Mouse (Mus musculus): ENCODE measurements around the gene Wdr31. TPM values are rescaled to one million over a fixed set of nuclear protein-coding genes. Genes with fewer than 3 reads are reported as not detected.

Wdr31 gene
- polyA plus RNA-seq, 1 experiment from 2014 or later, result 6.4 TPM

GRCm38 (mm10) chr4:62460348-62460747 is 10.3 kb downstream of the Wdr31 start:
- Histone ChIP-seq H3K4me2 (ENCODE audit: low read depth, low read length) (no peak overlapping the region), H3K9ac (replicated peaks; ENCODE audit: low read length) (no peak overlapping the region), H3K4me1 (ENCODE audit: control insufficient read depth, insufficient read depth, low read length) (no peaks in the 10 kb centered on the region), H3K27me3 (ENCODE audit: control insufficient read depth, insufficient read depth, low read length) (no peaks in the 10 kb centered on the region), H3K9me3 (replicated peaks; ENCODE audit: control insufficient read depth, low read length) (no peaks in the 10 kb centered on the region), H3K36me3 (replicated peaks; ENCODE audit: control insufficient read depth, insufficient read depth, low read depth, low read length) (no peaks in the 10 kb centered on the region), H3K4me3 (ENCODE audit: low read depth, low read length) (no peak overlapping the region), H3K27ac (replicated peaks; ENCODE audit: low read depth, low read length) (no peak overlapping the region)
- 90% methylated on average over 8 of the region's 8 CpGs for WGBS
- DNase-seq (ENCODE audit: low spot score) (no peak), ATAC-seq (replicated peaks; ENCODE audit: insufficient number of reproducible peaks, low FRiP score, low TSS enrichment, low read depth) (no peak)

GRCm38 (mm10) chr4:62459081-62459480 is 11.6 kb downstream of the Wdr31 start:
- DNase-seq (ENCODE audit: low spot score) (no peak), ATAC-seq (replicated peaks; ENCODE audit: insufficient number of reproducible peaks, low FRiP score, low TSS enrichment, low read depth) (no peak)
- no peaks in the 10 kb centered on the region for H3K27me3 ChIP-seq (ENCODE audit: control insufficient read depth, insufficient read depth, low read length)
- WGBS, result 86% methylated on average over 3 of the region's 3 CpGs
- no peak overlapping the region for H3K4me2 ChIP-seq (ENCODE audit: low read depth, low read length)
- no peaks in the 10 kb centered on the region for H3K4me1 ChIP-seq (ENCODE audit: control insufficient read depth, insufficient read depth, low read length)
- H3K4me3 ChIP-seq (ENCODE audit: low read depth, low read length), result no peak overlapping the region
- H3K27ac ChIP-seq (replicated peaks; ENCODE audit: low read depth, low read length), result no peak overlapping the region
- H3K36me3 ChIP-seq (replicated peaks; ENCODE audit: control insufficient read depth, insufficient read depth, low read depth, low read length), result no peaks in the 10 kb centered on the region
- H3K9me3 ChIP-seq (replicated peaks; ENCODE audit: control insufficient read depth, low read length), result no peaks in the 10 kb centered on the region
- H3K9ac ChIP-seq (replicated peaks; ENCODE audit: low read length), result no peak overlapping the region

- 56% methylated on average over 5 of the region's 5 CpGs for WGBS
- Histone ChIP-seq H3K36me3 (replicated peaks; ENCODE audit: control insufficient read depth, insufficient read depth, low read depth, low read length) (no peaks in the 10 kb centered on the region), H3K9me3 (replicated peaks; ENCODE audit: control insufficient read depth, low read length) (no peaks in the 10 kb centered on the region), H3K4me1 (ENCODE audit: control insufficient read depth, insufficient read depth, low read length) (no peaks in the 10 kb centered on the region), H3K4me2 (ENCODE audit: low read depth, low read length) (no peak overlapping the region), H3K4me3 (ENCODE audit: low read depth, low read length) (no peak overlapping the region), H3K27me3 (ENCODE audit: control insufficient read depth, insufficient read depth, low read length) (no peaks in the 10 kb centered on the region), H3K27ac (replicated peaks; ENCODE audit: low read depth, low read length) (no peak overlapping the region), H3K9ac (replicated peaks; ENCODE audit: low read length) (no peak overlapping the region)
- ATAC-seq (replicated peaks; ENCODE audit: insufficient number of reproducible peaks, low FRiP score, low TSS enrichment, low read depth) (no peak; the same call in 1 of the 2 replicates), DNase-seq (ENCODE audit: low spot score) (peak; percentile 60)
These were observed 15.7 kb downstream of the Wdr31 start for GRCm38 (mm10) chr4:62454995-62455394.

GRCm38 (mm10) chr4:62440986-62441385 is 29.7 kb downstream of the Wdr31 start:
- H3K4me2 ChIP-seq (ENCODE audit: low read depth, low read length), result no peak overlapping the region
- no peaks in the 10 kb centered on the region for H3K36me3 ChIP-seq (replicated peaks; ENCODE audit: control insufficient read depth, insufficient read depth, low read depth, low read length)
- no peak overlapping the region for H3K4me3 ChIP-seq (ENCODE audit: low read depth, low read length)
- WGBS, result 71% methylated on average over 4 of the region's 4 CpGs
- no peaks in the 10 kb centered on the region for H3K4me1 ChIP-seq (ENCODE audit: control insufficient read depth, insufficient read depth, low read length)
- H3K27me3 ChIP-seq (ENCODE audit: control insufficient read depth, insufficient read depth, low read length), result no peaks in the 10 kb centered on the region
- ATAC-seq (replicated peaks; ENCODE audit: insufficient number of reproducible peaks, low FRiP score, low TSS enrichment, low read depth) (no peak), DNase-seq (ENCODE audit: low spot score) (no peak)
- no peak overlapping the region for H3K9ac ChIP-seq (replicated peaks; ENCODE audit: low read length)
- H3K27ac ChIP-seq (replicated peaks; ENCODE audit: low read depth, low read length), result no peak overlapping the region
- no peaks in the 10 kb centered on the region for H3K9me3 ChIP-seq (replicated peaks; ENCODE audit: control insufficient read depth, low read length)

GRCm38 (mm10) chr4:62440544-62440943 is 30.2 kb downstream of the Wdr31 start:
- no peak overlapping the region for H3K9ac ChIP-seq (replicated peaks; ENCODE audit: low read length)
- WGBS, result 76% methylated on average over 4 of the region's 4 CpGs
- no peak overlapping the region for H3K4me2 ChIP-seq (ENCODE audit: low read depth, low read length)
- H3K36me3 ChIP-seq (replicated peaks; ENCODE audit: control insufficient read depth, insufficient read depth, low read depth, low read length), result no peaks in the 10 kb centered on the region
- no peaks in the 10 kb centered on the region for H3K4me1 ChIP-seq (ENCODE audit: control insufficient read depth, insufficient read depth, low read length)
- no peak overlapping the region for H3K27ac ChIP-seq (replicated peaks; ENCODE audit: low read depth, low read length)
- DNase-seq (ENCODE audit: low spot score) (no peak), ATAC-seq (replicated peaks; ENCODE audit: insufficient number of reproducible peaks, low FRiP score, low TSS enrichment, low read depth) (no peak)
- no peak overlapping the region for H3K4me3 ChIP-seq (ENCODE audit: low read depth, low read length)
- no peaks in the 10 kb centered on the region for H3K27me3 ChIP-seq (ENCODE audit: control insufficient read depth, insufficient read depth, low read length)
- H3K9me3 ChIP-seq (replicated peaks; ENCODE audit: control insufficient read depth, low read length), result no peaks in the 10 kb centered on the region

- Histone ChIP-seq H3K36me3 (replicated peaks; ENCODE audit: control insufficient read depth, insufficient read depth, low read depth, low read length) (no peaks in the 10 kb centered on the region), H3K27ac (replicated peaks; ENCODE audit: low read depth, low read length) (no peak overlapping the region), H3K4me1 (ENCODE audit: control insufficient read depth, insufficient read depth, low read length) (no peaks in the 10 kb centered on the region), H3K27me3 (ENCODE audit: control insufficient read depth, insufficient read depth, low read length) (no peaks in the 10 kb centered on the region), H3K4me2 (ENCODE audit: low read depth, low read length) (no peak overlapping the region), H3K9me3 (replicated peaks; ENCODE audit: control insufficient read depth, low read length) (no peaks in the 10 kb centered on the region), H3K4me3 (ENCODE audit: low read depth, low read length) (no peak overlapping the region), H3K9ac (replicated peaks; ENCODE audit: low read length) (no peak overlapping the region)
- no peak for DNase-seq (ENCODE audit: low spot score)
- 63% methylated on average over 4 of the region's 4 CpGs for WGBS
- no peak for ATAC-seq (replicated peaks; ENCODE audit: insufficient number of reproducible peaks, low FRiP score, low TSS enrichment, low read depth)
These were observed 30.9 kb downstream of the Wdr31 start for GRCm38 (mm10) chr4:62439793-62440192.

GRCm38 (mm10) chr4:62437871-62438270 is 32.8 kb downstream of the Wdr31 start:
- H3K4me2 ChIP-seq (ENCODE audit: low read depth, low read length), result no peak overlapping the region

GRCm38 (mm10) chr4:62437256-62437778 is 33.4 kb downstream of the Wdr31 start:
- 84% methylated on average over 3 of the region's 3 CpGs for WGBS

More at GRCm38 (mm10) chr4:62437871-62438270, 32.8 kb downstream of the Wdr31 start:
- Histone ChIP-seq H3K9ac (replicated peaks; ENCODE audit: low read length) (no peak overlapping the region), H3K9me3 (replicated peaks; ENCODE audit: control insufficient read depth, low read length) (no peaks in the 10 kb centered on the region), H3K4me1 (ENCODE audit: control insufficient read depth, insufficient read depth, low read length) (no peaks in the 10 kb centered on the region), H3K4me3 (ENCODE audit: low read depth, low read length) (no peak overlapping the region), H3K27me3 (ENCODE audit: control insufficient read depth, insufficient read depth, low read length) (no peaks in the 10 kb centered on the region), H3K36me3 (replicated peaks; ENCODE audit: control insufficient read depth, insufficient read depth, low read depth, low read length) (no peaks in the 10 kb centered on the region), H3K27ac (replicated peaks; ENCODE audit: low read depth, low read length) (no peak overlapping the region)
- WGBS, result 83% methylated on average over 7 of the region's 7 CpGs
- DNase-seq (ENCODE audit: low spot score) (no peak), ATAC-seq (replicated peaks; ENCODE audit: insufficient number of reproducible peaks, low FRiP score, low TSS enrichment, low read depth) (no peak)

More at GRCm38 (mm10) chr4:62437256-62437778, 33.4 kb downstream of the Wdr31 start:
- no peaks in the 10 kb centered on the region for H3K4me1 ChIP-seq (ENCODE audit: control insufficient read depth, insufficient read depth, low read length)
- H3K36me3 ChIP-seq (replicated peaks; ENCODE audit: control insufficient read depth, insufficient read depth, low read depth, low read length), result no peaks in the 10 kb centered on the region
- H3K9me3 ChIP-seq (replicated peaks; ENCODE audit: control insufficient read depth, low read length), result no peaks in the 10 kb centered on the region
- H3K9ac ChIP-seq (replicated peaks; ENCODE audit: low read length), result no peak overlapping the region
- H3K27me3 ChIP-seq (ENCODE audit: control insufficient read depth, insufficient read depth, low read length), result no peaks in the 10 kb centered on the region
- no peak overlapping the region for H3K27ac ChIP-seq (replicated peaks; ENCODE audit: low read depth, low read length)
- no peak overlapping the region for H3K4me2 ChIP-seq (ENCODE audit: low read depth, low read length)
- ATAC-seq (replicated peaks; ENCODE audit: insufficient number of reproducible peaks, low FRiP score, low TSS enrichment, low read depth) (no peak), DNase-seq (ENCODE audit: low spot score) (no peak)
- no peak overlapping the region for H3K4me3 ChIP-seq (ENCODE audit: low read depth, low read length)
